Mouse (Mus musculus) limb, embryonic 14.5 days (tissue): ENCODE measurements around the gene Olfr1066. TPM values are rescaled to one million over a fixed set of nuclear protein-coding genes. Genes with fewer than 3 reads are reported as not detected.
"Not testable (repeated sequence)": the region's sequence is repeated elsewhere in the genome, so short reads cannot be mapped to it uniquely, and the experiment has no call there.

Experiments used
- ATAC-seq: fragments of 200-750 bp; cut with Nextera tagmentation; 2 replicates; pipeline ENCODE4 v1.8.0; 2017; ENCODE audit warnings: low read depth, moderate number of reproducible peaks, moderate TSS enrichment; ENCODE audit not compliant: low FRiP score
- DNase-seq: peaks from one replicate; pipeline ENCODE4 v3.0.0-alpha.2; 2015; ENCODE audit warnings: low spot score
- H3K27ac ChIP-seq: fragments of 300-500 bp; sonication (generic); replicated peaks from 2 replicates; pipeline ENCODE4 v1.5.1; 2014; ENCODE audit warnings: low read depth, mild to moderate bottlenecking, low read length, moderate library complexity, mixed read lengths
- H3K27me3 ChIP-seq: fragments of 300-500 bp; sonication (generic); 2 replicates; pipeline ENCODE4 v1.6.1; 2014; ENCODE audit warnings: low read length, mixed read lengths; ENCODE audit not compliant: control insufficient read depth, insufficient read depth
- H3K36me3 ChIP-seq: fragments of 300-500 bp; sonication (generic); 2 replicates; pipeline ENCODE4 v1.6.1; 2014; ENCODE audit warnings: mild to moderate bottlenecking, low read length, moderate library complexity, mixed read lengths; ENCODE audit not compliant: control insufficient read depth, insufficient read depth
- H3K4me1 ChIP-seq: fragments of 300-500 bp; sonication (generic); 2 replicates; pipeline ENCODE4 v1.6.1; 2014; ENCODE audit warnings: antibody characterized with exemption, low read length, mixed read lengths; ENCODE audit not compliant: control insufficient read depth, insufficient read depth
- H3K4me2 ChIP-seq: fragments of 300-500 bp; sonication (generic); replicated peaks from 2 replicates; pipeline ENCODE4 v1.6.1; 2014; ENCODE audit warnings: low read depth, mild to moderate bottlenecking, low read length, moderate library complexity; ENCODE audit not compliant: severe bottlenecking
- H3K4me3 ChIP-seq: fragments of 300-500 bp; sonication (generic); replicated peaks from 2 replicates; pipeline ENCODE4 v1.5.1; 2014; ENCODE audit warnings: low read length
- H3K9ac ChIP-seq: fragments of 300-500 bp; sonication (generic); 2 replicates; pipeline ENCODE4 v1.6.1; 2014; ENCODE audit warnings: mild to moderate bottlenecking, low read depth, low read length, moderate library complexity; ENCODE audit not compliant: severe bottlenecking
- H3K9me3 ChIP-seq: fragments of 300-500 bp; sonication (generic); 2 replicates; pipeline ENCODE4 v1.6.1; 2016; ENCODE audit warnings: low read length; ENCODE audit not compliant: control insufficient read depth
- POLR2A ChIP-seq: fragments of 200-500 bp; IDR thresholded peaks from 2 replicates; pipeline ENCODE4 v1.8.0; 2012; ENCODE audit warnings: inconsistent platforms, mild to moderate bottlenecking, moderate library complexity, borderline replicate concordance; ENCODE audit not compliant: insufficient read depth, insufficient read length; ENCODE audit errors: extremely low read depth
- WGBS: fragments of 180-500 bp; shearing (Covaris S2); extraction: QIAGEN DNeasy Blood & Tissue Kit; methylation state at CpG from one replicate; pipeline ENCODE4 v1.1.7; 2014; 5-methylcytosine and 5-hydroxymethylcytosine counted together
- polyA plus RNA-seq, 2 experiments: library from polyadenylated mRNA; depleted of rRNA in 1 of 2; stranded (reverse) in 1 of 2; unstranded in 1 of 2; fragments of >200 nt; fragmentation: Nextera tagmentation in 1 of 2; extraction: Ambion mirVana in 1 of 2; gene quantifications; 2 replicates each; pipeline versions ENCODE4 v1.2.1 to v1.2.3; 2012 to 2014

The Olfr1066 gene
- polyA plus RNA-seq (2012; rRNA removed), result not detected in 2 replicates
- not detected in 2 replicates for polyA plus RNA-seq (2014; fragmentation: Nextera tagmentation; extraction: Ambion mirVana)

DNA sequence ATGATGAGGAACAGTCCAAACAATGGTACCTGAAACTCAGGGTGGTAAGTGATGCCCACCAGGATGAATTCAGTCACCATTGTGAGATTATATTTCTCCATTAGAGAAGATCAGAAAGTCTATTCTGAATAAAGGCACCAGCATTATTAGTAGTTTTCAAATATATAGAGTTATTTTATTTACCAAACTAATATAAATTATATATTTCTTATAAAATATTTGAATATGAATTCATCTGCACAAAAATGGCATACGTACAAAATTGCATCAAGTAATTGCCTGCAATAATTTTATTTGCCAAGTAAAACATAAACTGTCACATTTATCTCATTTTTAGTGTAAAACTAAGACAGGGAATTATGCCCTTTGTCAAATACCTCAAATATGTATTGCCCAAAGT, at the start of gene Olfr1066:
Gene Olfr1066, minus strand, starts transcription at position 101 of the 400 bp plus-strand sequence.
- no peak within 1 kb of the TSS for H3K4me2 ChIP-seq
- TF ChIP-seq POLR2A, result no peak
- ATAC-seq (no peak), DNase-seq (no peak)
- H3K36me3 ChIP-seq, result no peaks in the 10 kb centered on the region
- no peaks in the 10 kb centered on the region for H3K9me3 ChIP-seq
- no peak within 1 kb of the TSS for H3K4me3 ChIP-seq
- no peaks in the 10 kb centered on the region for H3K27me3 ChIP-seq
- WGBS, result 78% methylated on average over 1 of the region's 1 CpGs
- no peaks in the 10 kb centered on the region for H3K4me1 ChIP-seq
- H3K27ac ChIP-seq, result no peak within 1 kb of the TSS
- no peak within 1 kb of the TSS for H3K9ac ChIP-seq

DNA sequence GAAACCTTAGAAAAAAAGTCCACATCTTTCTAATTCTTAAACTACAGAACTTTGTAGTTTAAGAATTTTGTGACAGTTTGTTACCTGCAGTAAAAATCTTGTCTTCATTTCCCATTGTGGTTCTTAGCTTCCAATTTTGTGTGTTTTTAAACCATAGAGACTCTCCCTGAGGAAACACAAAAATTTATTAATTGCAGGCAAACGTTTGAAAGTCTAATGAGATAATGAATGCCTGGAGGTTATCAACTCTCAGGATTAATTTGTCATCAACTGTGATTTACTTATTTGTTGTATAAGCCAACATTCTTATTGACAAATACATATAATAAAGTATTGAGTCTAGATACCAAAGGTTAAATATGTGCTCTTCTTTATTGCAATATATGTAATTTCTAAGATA, 31.2 kb upstream of the Olfr1066 start, which contains the start of gene Olfr228:
Gene Olfr228, minus strand, starts transcription at position 101 of the 400 bp plus-strand sequence.
- Histone ChIP-seq H3K4me3 (no peak within 1 kb of the TSS), H3K27ac (no peak within 1 kb of the TSS), H3K9me3 (no peaks in the 10 kb centered on the region), H3K36me3 (no peaks in the 10 kb centered on the region), H3K9ac (no peak within 1 kb of the TSS), H3K4me2 (no peak within 1 kb of the TSS), H3K27me3 (no peaks in the 10 kb centered on the region), H3K4me1 (no peaks in the 10 kb centered on the region)
- TF ChIP-seq POLR2A, result no peak
- DNase-seq, result no peak
- 27% methylated on average over 1 of the region's 1 CpGs for WGBS
- ATAC-seq, result no peak

DNA sequence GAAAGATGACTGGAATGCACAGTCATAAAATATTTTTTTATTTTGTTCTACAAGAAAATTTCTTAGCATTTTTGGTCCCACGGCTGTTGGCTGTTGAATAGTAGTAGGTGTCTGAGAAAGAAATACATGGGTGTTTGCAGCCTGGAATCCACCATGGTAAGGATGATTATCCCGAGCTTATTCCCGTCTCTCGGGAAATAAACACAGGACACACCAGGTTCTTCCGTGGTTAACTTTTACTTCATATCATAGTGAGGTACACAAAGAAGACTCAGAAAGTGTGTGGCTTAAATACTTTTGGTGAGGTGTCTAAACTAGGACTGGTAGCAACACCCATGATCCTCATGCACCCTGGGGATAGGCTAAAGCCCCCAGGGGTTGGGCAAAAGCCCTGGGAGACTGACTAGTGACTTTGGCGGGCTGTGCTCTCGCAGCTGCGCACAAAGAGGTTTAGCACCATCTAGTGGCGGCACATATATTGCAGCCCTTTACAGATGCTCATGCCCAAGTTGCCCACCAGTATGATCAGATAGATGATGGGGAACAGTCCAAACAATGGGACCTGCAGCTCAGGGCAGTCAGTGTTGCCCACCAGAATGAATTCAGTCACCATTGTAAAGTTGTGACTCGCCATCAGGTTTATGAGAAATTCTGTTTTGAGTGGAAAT, 8.5 kb upstream of the Olfr1066 start:
- Histone ChIP-seq H3K4me2 (no peak overlapping the region), H3K4me1 (no peaks in the 10 kb centered on the region), H3K36me3 (no peaks in the 10 kb centered on the region), H3K4me3 (no peak overlapping the region), H3K27ac (no peak overlapping the region), H3K27me3 (no peaks in the 10 kb centered on the region), H3K9ac (no peak overlapping the region), H3K9me3 (no peaks in the 10 kb centered on the region)
- DNase-seq, result peak; percentile 52
- ATAC-seq, result no peak
- WGBS, result 40% methylated on average over 10 of the region's 10 CpGs
- TF ChIP-seq POLR2A, result no peak

DNA sequence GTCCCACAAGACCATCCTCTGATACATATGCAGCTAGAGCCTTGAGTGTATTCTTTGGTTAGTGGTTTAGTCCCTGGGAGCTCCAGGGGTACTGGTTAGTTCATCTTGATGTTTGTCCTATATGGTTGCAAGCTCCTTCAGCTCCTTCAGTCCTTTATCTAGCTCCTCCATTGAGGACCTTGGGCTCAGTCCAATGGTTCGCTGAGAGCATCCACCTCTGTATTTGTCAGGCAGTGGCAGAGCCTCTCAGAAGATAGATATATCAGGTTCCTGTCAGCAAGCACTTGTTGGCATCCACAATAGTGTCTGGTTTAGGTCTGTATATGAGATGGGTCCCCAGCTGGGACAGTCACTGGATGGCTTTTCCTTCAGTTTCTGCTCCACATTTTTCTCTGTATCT, 4.4 kb upstream of the Olfr1066 start:
- Histone ChIP-seq H3K27me3 (no peaks in the 10 kb centered on the region), H3K9ac (no peak overlapping the region), H3K9me3 (no peaks in the 10 kb centered on the region), H3K27ac (no peak overlapping the region), H3K36me3 (no peaks in the 10 kb centered on the region), H3K4me1 (no peaks in the 10 kb centered on the region), H3K4me2 (no peak overlapping the region), H3K4me3 (no peak overlapping the region)
- no peak for TF ChIP-seq POLR2A
- WGBS, result 87% methylated on average over 1 of the region's 1 CpGs
- DNase-seq (no peak), ATAC-seq (no peak)

DNA sequence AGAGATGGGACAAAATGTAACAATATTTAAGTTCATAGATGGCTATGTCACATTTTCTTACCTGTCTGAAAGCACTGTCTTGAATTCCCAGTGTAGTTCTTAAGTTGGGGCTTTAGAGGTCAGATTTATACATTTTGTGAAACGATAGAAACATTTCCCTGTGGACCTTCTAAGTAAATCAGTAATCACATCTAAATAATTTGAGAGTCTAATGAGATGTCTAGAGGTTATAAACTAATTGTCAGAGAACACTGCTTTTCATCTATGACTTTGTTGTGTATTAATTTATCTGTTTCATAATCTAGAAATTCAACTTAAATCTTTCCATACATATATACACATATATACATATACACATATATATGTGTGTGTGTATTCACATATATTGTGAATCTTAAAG, 5.6 kb downstream of the Olfr1066 start, which contains the start of gene Olfr1065:
Gene Olfr1065, minus strand, starts transcription at position 101 of the 400 bp plus-strand sequence.
- H3K4me2 ChIP-seq, ATAC-seq, H3K27ac ChIP-seq, H3K9ac ChIP-seq, H3K4me3 ChIP-seq, H3K4me1 ChIP-seq, H3K9me3 ChIP-seq, DNase-seq, H3K27me3 ChIP-seq, H3K36me3 ChIP-seq: not testable (repeated sequence)
- WGBS, result no CpG with 5 or more reads among the region's 1 CpGs

DNA sequence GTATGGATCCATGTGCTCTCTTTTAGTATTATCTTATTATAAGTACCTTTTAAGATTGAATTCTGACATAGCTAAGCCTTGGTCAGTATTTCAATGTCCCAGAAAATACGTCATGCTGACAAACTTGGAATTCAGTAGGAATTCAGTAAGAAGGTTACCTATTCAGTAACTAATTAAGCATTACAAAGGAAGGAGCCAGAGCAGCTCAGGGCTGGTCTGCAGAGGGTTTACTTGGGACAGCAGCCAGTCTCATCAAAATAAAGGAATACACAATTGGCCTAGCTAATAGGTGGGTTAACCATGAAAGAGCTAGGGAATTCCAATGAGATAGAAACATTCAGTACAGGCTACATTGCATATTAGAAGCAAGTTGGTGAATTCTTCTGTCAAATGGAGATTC, 14.0 kb downstream of the Olfr1066 start:
- not testable (repeated sequence) for ATAC-seq, H3K27me3 ChIP-seq, H3K4me2 ChIP-seq, H3K36me3 ChIP-seq, H3K4me3 ChIP-seq, H3K4me1 ChIP-seq, H3K9me3 ChIP-seq, DNase-seq, H3K27ac ChIP-seq, H3K9ac ChIP-seq
- WGBS, result 79% methylated on average over 1 of the region's 1 CpGs

DNA sequence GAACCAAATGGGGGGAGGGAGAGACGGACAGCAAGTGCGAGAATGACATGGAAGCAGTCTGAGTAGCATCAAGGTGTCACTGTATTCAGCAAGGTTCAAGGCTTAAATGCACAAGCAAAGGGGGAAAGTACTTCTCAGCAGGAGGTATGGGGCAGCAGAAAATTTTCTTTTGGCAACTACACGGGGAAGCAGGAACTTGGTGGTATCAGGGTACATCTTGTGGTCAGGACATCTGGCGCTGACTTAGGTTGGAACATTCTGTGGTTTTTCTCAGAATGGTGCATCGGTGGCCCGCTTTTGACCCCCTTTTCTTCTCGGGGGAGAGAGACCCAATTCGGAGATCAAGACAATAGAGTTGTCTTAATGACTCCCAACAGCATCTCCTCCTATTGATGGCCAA, 27.6 kb downstream of the Olfr1066 start:
- H3K27ac ChIP-seq, H3K9ac ChIP-seq, DNase-seq, ATAC-seq, H3K9me3 ChIP-seq, H3K27me3 ChIP-seq, H3K4me1 ChIP-seq, H3K36me3 ChIP-seq, H3K4me3 ChIP-seq, H3K4me2 ChIP-seq: not testable (repeated sequence)
- WGBS, result 85% methylated on average over 8 of the region's 8 CpGs

DNA sequence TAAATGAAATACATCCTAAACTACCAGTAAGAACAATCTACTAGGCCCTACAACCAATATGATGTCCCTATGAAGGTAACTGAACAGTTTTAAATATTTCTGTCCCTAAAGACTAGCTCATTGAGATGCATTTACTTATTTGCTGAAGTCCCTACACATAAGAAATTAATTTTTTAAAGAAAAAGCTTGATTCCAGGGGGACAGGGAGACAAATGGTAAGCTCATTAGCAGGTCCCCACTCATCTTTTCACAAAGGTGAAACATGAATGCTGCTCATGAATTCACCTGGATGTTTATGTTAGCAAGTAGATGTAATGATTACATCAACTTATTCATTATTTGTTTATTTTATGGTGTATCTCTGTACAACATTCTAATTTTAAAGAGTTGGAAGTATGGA, 29.4 kb downstream of the Olfr1066 start, which contains the start of gene Olfr1062:
Gene Olfr1062, minus strand, starts transcription at position 101 of the 400 bp plus-strand sequence.
- H3K36me3 ChIP-seq, H3K27ac ChIP-seq, H3K27me3 ChIP-seq, H3K9me3 ChIP-seq, H3K9ac ChIP-seq, H3K4me2 ChIP-seq, DNase-seq, H3K4me1 ChIP-seq, H3K4me3 ChIP-seq, ATAC-seq: not testable (repeated sequence)
